ENCODE assay signal across 34 mouse cellular contexts in the genomic region with DNA sequence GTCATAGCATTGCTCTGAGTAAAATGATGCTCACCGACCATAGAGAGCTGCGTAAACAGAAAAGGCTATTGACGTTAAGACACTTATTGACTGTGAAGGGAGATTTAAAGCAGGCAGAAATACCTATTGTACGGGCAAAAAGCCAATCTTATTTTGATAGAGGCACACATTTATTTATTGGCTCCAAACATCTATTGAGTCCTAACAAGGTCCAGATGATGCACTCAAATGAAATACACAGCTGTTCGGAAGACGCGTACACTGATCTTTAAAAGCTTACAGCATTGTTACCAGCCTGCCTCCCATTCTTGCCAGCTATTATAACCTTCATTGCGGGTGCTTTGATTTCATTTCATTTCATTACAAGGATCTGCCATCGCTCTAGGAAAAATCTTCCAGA.
"Had no signal": no experiment of that assay in that cellular context is flagged by ENCODE, and none has a peak within 500 bp of the region (broad histone marks: within the 10 kb centered on the region; RNA-seq: fewer than 3 reads in every experiment).

No protein-coding gene starts in this region.

- H3K9me3 ChIP-seq: heart, embryonic 10.5 days; heart, embryonic 13.5 days; heart, embryonic 15.5 days; hindbrain, embryonic 10.5 days; hindbrain, embryonic 12.5 days; hindbrain, embryonic 13.5 days; hindbrain, embryonic 15.5 days; kidney, embryonic 15.5 days had no signal

- H3K4me2 ChIP-seq: heart, embryonic 11.5 days; heart, embryonic 12.5 days; heart, embryonic 13.5 days; heart, embryonic 15.5 days; hindbrain, embryonic 12.5 days; hindbrain, embryonic 13.5 days; hindbrain, embryonic 14.5 days; hindbrain, embryonic 15.5 days; kidney, embryonic 15.5 days had no signal

- H3K27ac ChIP-seq: heart, embryonic 10.5 days; heart, embryonic 13.5 days; heart, embryonic 15.5 days; hindbrain, embryonic 10.5 days; hindbrain, embryonic 12.5 days; hindbrain, embryonic 13.5 days; hindbrain, embryonic 14.5 days; hindbrain, embryonic 15.5 days; hindbrain, postnatal 0 days; kidney, embryonic 15.5 days; kidney, postnatal 0 days; layer of hippocampus, adult 2 months had no signal

- ATAC-seq: hindbrain, embryonic 16.5 days; hindbrain, postnatal 0 days; inflammation-experienced regulatory T-cells, adult 6 months; intestine, embryonic 16.5 days; intestine, postnatal 0 days had no signal

- H3K9ac ChIP-seq: heart, embryonic 12.5 days; heart, embryonic 13.5 days; heart, embryonic 15.5 days; hindbrain, embryonic 12.5 days; hindbrain, embryonic 13.5 days; hindbrain, embryonic 14.5 days; hindbrain, embryonic 15.5 days; kidney, embryonic 15.5 days had no signal

- DNase-seq: heart, postnatal 10 days; heart, postnatal 14 days; heart, postnatal 36 days; heart, postnatal 4 days; kidney, adult 11 months; kidney, adult 18-20 months; kidney, adult 2 months; kidney, adult 8-10 months; kidney, adult 9 months; kidney, postnatal 10 days; kidney, postnatal 14 days; kidney, postnatal 25 days; kidney, postnatal 36 days; kidney, postnatal 4 days; layer of hippocampus, adult 9-11 months; layer of hippocampus, postnatal 36 days had no signal

- H3K4me1 ChIP-seq: heart, embryonic 10.5 days; heart, embryonic 12.5 days; heart, embryonic 13.5 days; heart, embryonic 15.5 days; hindbrain, embryonic 10.5 days; hindbrain, embryonic 12.5 days; hindbrain, embryonic 15.5 days; kidney, embryonic 15.5 days had no signal

- H3K27me3 ChIP-seq: heart, embryonic 12.5 days; heart, embryonic 13.5 days; heart, embryonic 15.5 days; hindbrain, embryonic 12.5 days; hindbrain, embryonic 13.5 days; hindbrain, embryonic 15.5 days; kidney, embryonic 15.5 days had no signal

- H3K36me3 ChIP-seq: heart, embryonic 10.5 days; heart, embryonic 12.5 days; heart, embryonic 13.5 days; heart, embryonic 15.5 days; hindbrain, embryonic 10.5 days; hindbrain, embryonic 12.5 days; hindbrain, embryonic 13.5 days; hindbrain, embryonic 15.5 days; kidney, embryonic 15.5 days had no signal

- H3K4me3 ChIP-seq: heart, embryonic 10.5 days; heart, embryonic 12.5 days; heart, embryonic 13.5 days; heart, embryonic 15.5 days; hindbrain, embryonic 10.5 days; hindbrain, embryonic 12.5 days; hindbrain, embryonic 13.5 days; hindbrain, embryonic 15.5 days; kidney, embryonic 15.5 days; layer of hippocampus, adult 2 months had no signal
